Mouse (Mus musculus) heart, postnatal 0 days (tissue): ENCODE results near the gene Ces1b. TPM values are rescaled to one million over a fixed set of nuclear protein-coding genes. Genes with fewer than 3 reads are reported as not detected.
A peak's percentile ranks its signal among the peaks of the same experiment; 100 is the strongest.

Experiments
- ATAC-seq: fragments of 200-750 bp; cut with Nextera tagmentation; 2 replicates; pipeline ENCODE4 v1.8.0; 2017; ENCODE audit warnings: low read depth, moderate number of reproducible peaks, moderate library complexity; ENCODE audit not compliant: insufficient read depth
- DNase-seq: peaks from one replicate; pipeline ENCODE4 v3.0.0-alpha.2; 2016; ENCODE audit warnings: low spot score
- H3K27ac ChIP-seq: fragments of 300-500 bp; sonication (generic); 2 replicates; pipeline ENCODE4 v1.5.1; 2014; ENCODE audit warnings: low read depth, mild to moderate bottlenecking
- H3K27me3 ChIP-seq: fragments of 300-500 bp; sonication (generic); 2 replicates; pipeline ENCODE4 v1.6.1; 2014; ENCODE audit warnings: low read length, mixed read lengths; ENCODE audit not compliant: control insufficient read depth, insufficient read depth
- H3K36me3 ChIP-seq: fragments of 300-500 bp; sonication (generic); replicated peaks from 2 replicates; pipeline ENCODE4 v1.6.1; 2014; ENCODE audit warnings: low read length, mixed read lengths; ENCODE audit not compliant: control insufficient read depth, insufficient read depth
- H3K4me1 ChIP-seq: fragments of 300-500 bp; sonication (generic); 2 replicates; pipeline ENCODE4 v1.6.1; 2014; ENCODE audit warnings: antibody characterized with exemption; ENCODE audit not compliant: control insufficient read depth, insufficient read depth
- H3K4me2 ChIP-seq: fragments of 300-500 bp; sonication (generic); 2 replicates; pipeline ENCODE4 v1.6.1; 2014; ENCODE audit warnings: low read depth, mild to moderate bottlenecking, low read length, moderate library complexity
- H3K4me3 ChIP-seq: fragments of 300-500 bp; sonication (generic); 2 replicates; pipeline ENCODE4 v1.5.1; 2014; ENCODE audit warnings: low read depth, low read length
- H3K9ac ChIP-seq: fragments of 300-500 bp; sonication (generic); replicated peaks from 2 replicates; pipeline ENCODE4 v1.6.1; 2014; ENCODE audit warnings: low read depth, low read length, mixed read lengths
- H3K9me3 ChIP-seq: fragments of 300-500 bp; sonication (generic); replicated peaks from 2 replicates; pipeline ENCODE4 v1.6.1; 2016; ENCODE audit warnings: low read length; ENCODE audit not compliant: control insufficient read depth
- CTCF ChIP-seq: IDR thresholded peaks from 2 replicates; pipeline ENCODE4 v1.5.1; 2016; ENCODE audit warnings: antibody characterized with exemption, control low read depth, low read depth
- EP300 ChIP-seq: IDR thresholded peaks from 2 replicates; pipeline ENCODE4 v1.6.1; 2016; ENCODE audit warnings: antibody characterized with exemption, low read depth
- WGBS: fragments of 180-500 bp; shearing (Covaris S2); extraction: QIAGEN DNeasy Blood & Tissue Kit; methylation state at CpG from one replicate; pipeline ENCODE4 v1.1.7; 2014; 5-methylcytosine and 5-hydroxymethylcytosine counted together
- polyA plus RNA-seq: library from polyadenylated mRNA; unstranded; fragments of >200 nt; fragmentation: Nextera tagmentation; extraction: Ambion mirVana; gene quantifications from 2 replicates; pipeline ENCODE4 v1.2.1, GENCODE M21; 2015
- total RNA-seq: library from RNA; depleted of rRNA; stranded (reverse); fragments of >200 nt; gene quantifications from 2 replicates; pipeline ENCODE4 v1.2.3, GENCODE M21; 2014; ENCODE audit warnings: low replicate concordance

Gene Ces1b
- total and polyA plus RNA-seq, 2 experiments from 2014 or later: not detected

GRCm38 (mm10) chr8:93088193-93088592 is 8.4 kb upstream of the Ces1b start:
- H3K4me1 ChIP-seq: no peaks in the 10 kb centered on the region
- TF ChIP-seq CTCF: no peak
- no peak for TF ChIP-seq EP300
- H3K4me2 ChIP-seq: no peak overlapping the region
- DNase-seq: no peak
- H3K27me3 ChIP-seq: no peaks in the 10 kb centered on the region
- ATAC-seq: no peak
- H3K36me3 ChIP-seq: no peaks in the 10 kb centered on the region
- no peaks in the 10 kb centered on the region for H3K9me3 ChIP-seq
- no peak overlapping the region for H3K9ac ChIP-seq
- 27% methylated on average over 7 of the region's 7 CpGs for WGBS
- no peak overlapping the region for H3K27ac ChIP-seq
- H3K4me3 ChIP-seq: no peak overlapping the region

DNA sequence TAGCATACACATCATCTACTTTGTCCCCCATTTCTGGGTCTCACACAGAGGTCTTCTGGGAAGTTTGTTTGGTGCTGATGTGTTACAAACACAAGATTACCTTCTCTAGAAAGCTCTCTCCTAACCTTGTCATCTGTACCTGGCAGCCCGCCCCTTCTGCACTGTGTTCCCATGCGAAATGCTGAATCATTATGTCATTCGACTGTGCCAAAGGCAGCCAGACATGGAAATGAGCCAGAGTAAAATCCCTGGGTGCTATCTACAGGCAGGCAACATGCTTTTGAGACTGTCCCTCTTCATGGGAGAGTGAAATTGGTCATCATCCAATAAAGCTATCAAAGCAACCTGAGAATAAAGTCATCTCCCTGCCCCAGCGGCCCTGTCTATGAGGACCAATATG is 4.6 kb downstream of the Ces1b start:
- Histone ChIP-seq H3K36me3 (no peaks in the 10 kb centered on the region), H3K4me2 (no peak overlapping the region), H3K9ac (no peak overlapping the region), H3K9me3 (no peaks in the 10 kb centered on the region), H3K27me3 (no peaks in the 10 kb centered on the region), H3K4me1 (no peaks in the 10 kb centered on the region), H3K4me3 (no peak overlapping the region), H3K27ac (no peak overlapping the region)
- TF ChIP-seq EP300: no peak
- no peak for TF ChIP-seq CTCF
- ATAC-seq (no peak), DNase-seq (no peak)
- WGBS: 72% methylated on average over 4 of the region's 4 CpGs

GRCm38 (mm10) chr8:93063416-93064117 is 16.2 kb downstream of the Ces1b start:
- Histone ChIP-seq H3K9ac (no peak overlapping the region), H3K4me2 (no peak overlapping the region), H3K9me3 (no peaks in the 10 kb centered on the region), H3K4me3 (no peak overlapping the region), H3K4me1 (no peaks in the 10 kb centered on the region), H3K36me3 (no peaks in the 10 kb centered on the region), H3K27ac (no peak overlapping the region), H3K27me3 (no peaks in the 10 kb centered on the region)
- 67% methylated on average over 3 of the region's 3 CpGs for WGBS
- ATAC-seq (no peak), DNase-seq (no peak)
- TF ChIP-seq CTCF (no peak), EP300 (no peak)

GRCm38 (mm10) chr8:93059185-93059584 is 20.6 kb downstream of the Ces1b start:
- peak; percentile 41 for DNase-seq
- Histone ChIP-seq H3K9me3 (no peaks in the 10 kb centered on the region), H3K9ac (no peak overlapping the region), H3K4me2 (no peak overlapping the region), H3K36me3 (no peaks in the 10 kb centered on the region), H3K27me3 (no peaks in the 10 kb centered on the region), H3K27ac (no peak overlapping the region), H3K4me1 (no peaks in the 10 kb centered on the region), H3K4me3 (no peak overlapping the region)
- 7% methylated on average over 2 of the region's 2 CpGs for WGBS
- TF ChIP-seq EP300: no peak
- peak; percentile 84 for TF ChIP-seq CTCF
- ATAC-seq: no peak

- no peak for TF ChIP-seq EP300
- no peak for TF ChIP-seq CTCF
- Histone ChIP-seq H3K9me3 (no peaks in the 10 kb centered on the region), H3K27ac (no peak overlapping the region), H3K4me1 (no peaks in the 10 kb centered on the region), H3K27me3 (no peaks in the 10 kb centered on the region), H3K36me3 (no peaks in the 10 kb centered on the region), H3K4me2 (no peak overlapping the region), H3K9ac (no peak overlapping the region), H3K4me3 (no peak overlapping the region)
- 31% methylated on average over 2 of the region's 2 CpGs for WGBS
- ATAC-seq (no peak), DNase-seq (no peak)
These were observed 24.6 kb downstream of the Ces1b start for GRCm38 (mm10) chr8:93055238-93055637.
